Mouse (Mus musculus) liver, embryonic 16.5 days (tissue): ENCODE data around the gene Gm20479. TPM values are rescaled to one million over a fixed set of nuclear protein-coding genes. Genes with fewer than 3 reads are reported as not detected.

Source experiments
- ATAC-seq: fragments of 200-750 bp; cut with Nextera tagmentation; 2 replicates; pipeline ENCODE4 v1.8.0; 2017; ENCODE audit warnings: low read depth, mild to moderate bottlenecking, moderate number of reproducible peaks, moderate library complexity
- H3K27ac ChIP-seq: fragments of 300-500 bp; sonication (generic); 2 replicates; pipeline ENCODE4 v1.5.1; 2014; ENCODE audit warnings: mild to moderate bottlenecking, low read length
- H3K27me3 ChIP-seq: fragments of 300-500 bp; sonication (generic); 2 replicates; pipeline ENCODE4 v1.6.1; 2014; ENCODE audit warnings: low read depth, low read length, mixed read lengths; ENCODE audit not compliant: control insufficient read depth, insufficient read depth
- H3K36me3 ChIP-seq: fragments of 300-500 bp; sonication (generic); 2 replicates; pipeline ENCODE4 v1.6.1; 2014; ENCODE audit warnings: mild to moderate bottlenecking; ENCODE audit not compliant: control insufficient read depth, insufficient read depth
- H3K4me1 ChIP-seq: fragments of 300-500 bp; sonication (generic); 2 replicates; pipeline ENCODE4 v1.6.1; 2014; ENCODE audit warnings: low read depth, low read length, mixed read lengths; ENCODE audit not compliant: control insufficient read depth
- H3K4me2 ChIP-seq: fragments of 300-500 bp; sonication (generic); 2 replicates; pipeline ENCODE4 v1.6.1; 2014; ENCODE audit warnings: low read depth, low read length, mixed read lengths
- H3K4me3 ChIP-seq: fragments of 300-500 bp; sonication (generic); 2 replicates; pipeline ENCODE4 v1.5.1; 2014; ENCODE audit warnings: low read depth, mild to moderate bottlenecking, low read length
- H3K9ac ChIP-seq: fragments of 300-500 bp; sonication (generic); 2 replicates; pipeline ENCODE4 v1.6.1; 2014; ENCODE audit warnings: low read depth, low read length
- H3K9me3 ChIP-seq: fragments of 300-500 bp; sonication (generic); replicated peaks from 2 replicates; pipeline ENCODE4 v1.6.1; 2016; ENCODE audit warnings: low read length; ENCODE audit not compliant: control insufficient read depth
- WGBS: fragments of 180-500 bp; shearing (Covaris S2); extraction: QIAGEN DNeasy Blood & Tissue Kit; methylation state at CpG from one replicate; pipeline ENCODE4 v1.1.7; 2014; ENCODE audit not compliant: insufficient replicate concordance; 5-methylcytosine and 5-hydroxymethylcytosine counted together
- polyA plus RNA-seq: library from polyadenylated mRNA; unstranded; fragments of >200 nt; fragmentation: Nextera tagmentation; extraction: Ambion mirVana; gene quantifications from 2 replicates; pipeline ENCODE4 v1.2.1, GENCODE M21; 2015

Gm20479 gene
- polyA plus RNA-seq, 1 experiment from 2014 or later, result 0.44 TPM

- no peak overlapping the region for H3K9ac ChIP-seq
- peaks cover 94% of the 10 kb centered on the region for H3K27me3 ChIP-seq
- 61% methylated on average over 11 of the region's 11 CpGs for WGBS
- no peak for ATAC-seq
- no peak overlapping the region for H3K27ac ChIP-seq
- no peak overlapping the region for H3K4me3 ChIP-seq
- no peaks in the 10 kb centered on the region for H3K36me3 ChIP-seq
- peaks cover 18% of the 10 kb centered on the region for H3K4me1 ChIP-seq
- no peaks in the 10 kb centered on the region for H3K9me3 ChIP-seq
- H3K4me2 ChIP-seq, result no peak overlapping the region
These were observed 29.1 kb downstream of the Gm20479 start for GRCm38 (mm10) chr7:27328161-27328560.

DNA sequence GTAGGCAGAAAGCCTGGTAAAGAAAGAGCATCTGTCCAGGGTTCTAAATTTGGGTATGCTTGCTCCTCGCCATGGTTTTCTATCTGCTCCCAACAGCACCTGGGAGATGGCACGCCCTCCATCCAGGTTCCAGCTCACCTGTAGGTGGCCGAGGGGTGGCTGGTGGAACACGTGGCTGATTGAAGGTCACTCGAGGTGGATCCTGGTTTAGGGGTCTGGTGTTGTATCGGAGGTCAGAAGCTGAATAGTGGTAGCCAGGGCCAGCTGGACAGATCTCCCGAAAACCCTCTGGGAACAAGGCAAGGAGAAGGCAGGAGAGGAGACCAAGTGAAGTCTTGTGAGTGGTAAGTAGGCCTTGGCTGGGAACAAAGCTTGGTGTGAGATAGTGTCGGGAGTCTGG lies 29.7 kb downstream of the Gm20479 start:
- no peak overlapping the region for H3K9ac ChIP-seq
- H3K36me3 ChIP-seq, result no peaks in the 10 kb centered on the region
- no peak for ATAC-seq
- no peak overlapping the region for H3K4me3 ChIP-seq
- no peaks in the 10 kb centered on the region for H3K9me3 ChIP-seq
- H3K27ac ChIP-seq, result no peak overlapping the region
- peaks cover 90% of the 10 kb centered on the region for H3K27me3 ChIP-seq
- 72% methylated on average over 8 of the region's 8 CpGs for WGBS
- no peak overlapping the region for H3K4me2 ChIP-seq
- peaks cover 16% of the 10 kb centered on the region for H3K4me1 ChIP-seq

GRCm38 (mm10) chr7:27326101-27326880 lies 30.9 kb downstream of the Gm20479 start:
- 37% methylated on average over 34 of the region's 34 CpGs for WGBS
- no peaks in the 10 kb centered on the region for H3K9me3 ChIP-seq
- H3K9ac ChIP-seq, result no peak overlapping the region
- no peak overlapping the region for H3K27ac ChIP-seq
- H3K4me1 ChIP-seq, result peaks cover 16% of the 10 kb centered on the region
- H3K4me3 ChIP-seq, result no peak overlapping the region
- no peaks in the 10 kb centered on the region for H3K36me3 ChIP-seq
- peaks cover 78% of the 10 kb centered on the region for H3K27me3 ChIP-seq
- peak overlapping the region; percentile 26; the same call in 1 of the 2 replicates for H3K4me2 ChIP-seq
- ATAC-seq, result no peak

GRCm38 (mm10) chr7:27325697-27326096 lies 31.5 kb downstream of the Gm20479 start:
- Histone ChIP-seq H3K27ac (no peak overlapping the region), H3K4me3 (no peak overlapping the region), H3K4me2 (peak overlapping the region; percentile 26; the same call in 1 of the 2 replicates), H3K9ac (no peak overlapping the region), H3K36me3 (no peaks in the 10 kb centered on the region), H3K9me3 (no peaks in the 10 kb centered on the region), H3K27me3 (peaks cover 72% of the 10 kb centered on the region), H3K4me1 (peaks cover 10% of the 10 kb centered on the region)
- no peak for ATAC-seq
- 3% methylated on average over 24 of the region's 24 CpGs for WGBS

DNA sequence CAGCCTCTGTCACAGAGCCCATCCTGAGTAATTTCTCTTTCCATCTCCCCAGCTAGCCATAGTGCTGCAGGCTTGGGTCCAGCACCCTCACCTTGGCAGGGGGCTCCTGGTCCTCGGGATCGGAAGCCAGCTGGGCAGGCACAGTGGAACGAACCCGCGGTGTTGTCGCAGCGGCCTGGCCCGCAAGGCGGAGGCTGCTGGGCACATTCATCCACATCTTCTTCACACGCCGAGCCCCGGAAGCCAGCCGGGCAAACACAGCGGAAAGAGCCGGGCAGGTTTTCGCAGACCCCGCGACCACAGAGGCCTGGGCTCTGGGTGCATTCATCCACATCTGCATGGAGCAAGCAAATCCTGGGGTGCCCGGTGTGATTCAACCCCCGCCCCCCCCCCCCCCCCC lies 32.3 kb downstream of the Gm20479 start:
- no peak overlapping the region for H3K27ac ChIP-seq
- WGBS, result 54% methylated on average over 19 of the region's 20 CpGs
- no peak for ATAC-seq
- H3K4me1 ChIP-seq, result peaks cover 3% of the 10 kb centered on the region
- no peak overlapping the region for H3K4me3 ChIP-seq
- H3K9ac ChIP-seq, result no peak overlapping the region
- no peaks in the 10 kb centered on the region for H3K36me3 ChIP-seq
- no peaks in the 10 kb centered on the region for H3K9me3 ChIP-seq
- no peak overlapping the region for H3K4me2 ChIP-seq
- peaks cover 65% of the 10 kb centered on the region for H3K27me3 ChIP-seq

DNA sequence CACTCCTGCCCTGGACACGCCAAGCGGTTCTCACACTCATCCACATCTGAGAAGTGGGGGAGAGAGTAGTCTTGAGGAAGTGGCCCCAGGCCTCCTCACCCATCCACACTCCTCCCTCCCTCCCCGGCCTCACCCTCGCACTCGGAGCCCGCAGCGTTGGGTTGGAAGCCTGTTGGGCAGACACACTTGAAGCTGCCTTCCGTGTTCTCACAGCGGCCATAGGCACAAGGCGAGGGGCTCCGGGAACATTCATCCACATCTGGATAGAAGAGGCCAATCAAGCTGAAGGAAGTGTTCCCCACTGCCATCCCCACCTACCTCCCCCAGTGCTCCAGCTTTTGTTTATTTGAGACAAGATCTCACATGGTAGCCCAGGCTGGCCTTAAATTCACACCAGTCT lies 33.1 kb downstream of the Gm20479 start:
- Histone ChIP-seq H3K4me2 (no peak overlapping the region), H3K9ac (no peak overlapping the region), H3K27ac (no peak overlapping the region), H3K4me3 (no peak overlapping the region), H3K36me3 (no peaks in the 10 kb centered on the region), H3K9me3 (no peaks in the 10 kb centered on the region), H3K27me3 (peaks cover 57% of the 10 kb centered on the region), H3K4me1 (no peaks in the 10 kb centered on the region; the same call in 1 of the 2 replicates)
- ATAC-seq, result no peak
- WGBS, result 73% methylated on average over 11 of the region's 11 CpGs

- H3K27ac ChIP-seq, result no peak overlapping the region
- no peaks in the 10 kb centered on the region; the same call in 1 of the 2 replicates for H3K4me1 ChIP-seq
- no peaks in the 10 kb centered on the region for H3K9me3 ChIP-seq
- no peak overlapping the region for H3K9ac ChIP-seq
- no peak overlapping the region for H3K4me2 ChIP-seq
- H3K27me3 ChIP-seq, result peaks cover 45% of the 10 kb centered on the region
- no peak overlapping the region for H3K4me3 ChIP-seq
- no peak for ATAC-seq
- H3K36me3 ChIP-seq, result no peaks in the 10 kb centered on the region
- WGBS, result 73% methylated on average over 5 of the region's 5 CpGs
These were observed 34.2 kb downstream of the Gm20479 start for GRCm38 (mm10) chr7:27323001-27323400.

DNA sequence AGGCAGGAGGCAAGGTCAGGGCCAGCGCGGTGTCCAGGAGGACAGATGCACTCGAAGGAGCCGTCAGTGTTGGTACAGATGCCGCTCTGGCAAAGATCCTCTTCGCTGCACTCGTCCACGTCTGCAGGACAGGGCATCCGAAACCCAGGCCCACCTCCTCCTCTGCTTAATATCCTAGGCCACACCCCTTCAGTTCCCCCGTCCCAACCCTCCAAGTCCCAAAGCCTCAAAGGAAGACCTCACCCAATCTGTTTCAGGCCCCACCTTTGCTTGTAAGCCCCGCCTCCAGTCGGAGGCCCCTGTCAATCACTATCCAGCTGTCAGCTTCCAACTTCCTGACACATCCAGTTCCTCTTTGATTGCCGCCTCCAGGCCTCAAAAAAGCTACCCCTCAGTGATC lies 34.9 kb downstream of the Gm20479 start:
- no peaks in the 10 kb centered on the region for H3K9me3 ChIP-seq
- H3K36me3 ChIP-seq, result no peaks in the 10 kb centered on the region
- no peak overlapping the region for H3K4me3 ChIP-seq
- no peaks in the 10 kb centered on the region; the same call in 1 of the 2 replicates for H3K4me1 ChIP-seq
- WGBS, result 28% methylated on average over 11 of the region's 13 CpGs
- H3K9ac ChIP-seq, result no peak overlapping the region
- no peak overlapping the region for H3K4me2 ChIP-seq
- ATAC-seq, result no peak
- peaks cover 38% of the 10 kb centered on the region for H3K27me3 ChIP-seq
- no peak overlapping the region for H3K27ac ChIP-seq

DNA sequence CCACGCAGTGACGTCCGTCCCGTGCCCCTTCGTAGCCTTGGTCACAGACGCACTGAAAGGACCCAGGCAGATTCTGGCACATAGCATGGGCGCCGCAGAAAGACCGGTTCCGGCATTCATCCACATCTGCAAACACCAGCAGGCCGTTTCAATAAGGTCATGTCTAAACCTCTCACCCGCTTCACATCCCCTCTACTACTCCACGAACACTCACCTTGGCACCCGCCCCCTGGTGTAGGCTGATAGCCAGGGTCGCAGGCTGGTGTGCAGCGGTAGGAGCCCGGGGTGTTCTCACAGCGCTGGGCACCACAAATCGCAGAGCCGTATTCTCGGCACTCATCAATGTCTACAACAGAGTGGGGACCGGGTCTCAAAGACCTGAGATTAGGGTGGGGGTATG lies 37.8 kb downstream of the Gm20479 start:
- no peak overlapping the region for H3K9ac ChIP-seq
- H3K27me3 ChIP-seq, result peaks cover 10% of the 10 kb centered on the region
- H3K27ac ChIP-seq, result no peak overlapping the region
- H3K9me3 ChIP-seq, result peaks cover 2% of the 10 kb centered on the region; the same call in 1 of the 2 replicates
- H3K4me1 ChIP-seq, result no peaks in the 10 kb centered on the region
- WGBS, result 72% methylated on average over 22 of the region's 22 CpGs
- H3K4me2 ChIP-seq, result no peak overlapping the region
- no peak for ATAC-seq
- no peak overlapping the region for H3K4me3 ChIP-seq
- no peaks in the 10 kb centered on the region for H3K36me3 ChIP-seq
